Mouse (Mus musculus) CD4-positive, CD25-positive, alpha-beta regulatory T cell, adult 4 months (primary cell): ENCODE measurements at regions not wholly inside any gene's neighbourhood (a gene's known extent, or its start where the extent isn't known, plus 50 kb on each side); places are given as distances from the start of the nearest gene placed in this dataset.

Experiments
- ATAC-seq: one replicate; pipeline ENCODE4 v1.8.0; 2017

GRCm38 (mm10) chr16:50766055-50766770, 175.3 kb upstream of the Ccdc54 start:
- no peak for ATAC-seq

- no peak for ATAC-seq
Observed at GRCm38 (mm10) chr16:50762096-50762495, 171.1 kb upstream of the Ccdc54 start.

- ATAC-seq, result no peak
Observed at GRCm38 (mm10) chr16:50759979-50760378, 169.0 kb upstream of the Ccdc54 start.

GRCm38 (mm10) chr16:50756696-50757095, 165.7 kb upstream of the Ccdc54 start:
- peak; percentile 66 for ATAC-seq

- peak; percentile 51 for ATAC-seq
Observed at GRCm38 (mm10) chr16:50753612-50754389, 162.8 kb upstream of the Ccdc54 start.

- ATAC-seq, result no peak
Observed at GRCm38 (mm10) chr16:50753046-50753445, 162.1 kb upstream of the Ccdc54 start.

- ATAC-seq, result no peak
Observed at GRCm38 (mm10) chr16:50752277-50752600, 161.3 kb upstream of the Ccdc54 start.

GRCm38 (mm10) chr16:50751495-50752276, 160.7 kb upstream of the Ccdc54 start:
- no peak for ATAC-seq

GRCm38 (mm10) chr16:50747698-50748097, 156.7 kb upstream of the Ccdc54 start:
- no peak for ATAC-seq

GRCm38 (mm10) chr16:50745723-50746122, 154.8 kb upstream of the Ccdc54 start:
- ATAC-seq, result no peak

GRCm38 (mm10) chr16:50737396-50737843, 146.5 kb upstream of the Ccdc54 start:
- ATAC-seq, result peak; percentile 18

GRCm38 (mm10) chr16:50736151-50737047, 145.4 kb upstream of the Ccdc54 start:
- ATAC-seq, result peak; percentile 64

- ATAC-seq, result no peak
Observed at GRCm38 (mm10) chr16:50733359-50733758, 142.4 kb upstream of the Ccdc54 start.

GRCm38 (mm10) chr16:50732082-50733006, 141.4 kb upstream of the Ccdc54 start:
- ATAC-seq, result peak; percentile 80

GRCm38 (mm10) chr16:50729341-50729740, 138.4 kb upstream of the Ccdc54 start:
- ATAC-seq, result no peak

- ATAC-seq, result no peak
Observed at GRCm38 (mm10) chr16:50723144-50723543, 132.2 kb upstream of the Ccdc54 start.

GRCm38 (mm10) chr16:50717306-50718017, 126.5 kb upstream of the Ccdc54 start:
- ATAC-seq, result no peak

- ATAC-seq, result no peak
Observed at GRCm38 (mm10) chr16:50709727-50710126, 118.8 kb upstream of the Ccdc54 start.

GRCm38 (mm10) chr16:50707906-50708305, 117.0 kb upstream of the Ccdc54 start:
- no peak for ATAC-seq

- no peak for ATAC-seq
Observed at GRCm38 (mm10) chr16:50705921-50706320, 115.0 kb upstream of the Ccdc54 start.
